Mouse (Mus musculus): ENCODE measurements at regions not wholly inside any gene's neighbourhood (a gene's known extent, or its start where the extent isn't known, plus 50 kb on each side); places are given as distances from the start of the nearest gene placed in this dataset.

DNA sequence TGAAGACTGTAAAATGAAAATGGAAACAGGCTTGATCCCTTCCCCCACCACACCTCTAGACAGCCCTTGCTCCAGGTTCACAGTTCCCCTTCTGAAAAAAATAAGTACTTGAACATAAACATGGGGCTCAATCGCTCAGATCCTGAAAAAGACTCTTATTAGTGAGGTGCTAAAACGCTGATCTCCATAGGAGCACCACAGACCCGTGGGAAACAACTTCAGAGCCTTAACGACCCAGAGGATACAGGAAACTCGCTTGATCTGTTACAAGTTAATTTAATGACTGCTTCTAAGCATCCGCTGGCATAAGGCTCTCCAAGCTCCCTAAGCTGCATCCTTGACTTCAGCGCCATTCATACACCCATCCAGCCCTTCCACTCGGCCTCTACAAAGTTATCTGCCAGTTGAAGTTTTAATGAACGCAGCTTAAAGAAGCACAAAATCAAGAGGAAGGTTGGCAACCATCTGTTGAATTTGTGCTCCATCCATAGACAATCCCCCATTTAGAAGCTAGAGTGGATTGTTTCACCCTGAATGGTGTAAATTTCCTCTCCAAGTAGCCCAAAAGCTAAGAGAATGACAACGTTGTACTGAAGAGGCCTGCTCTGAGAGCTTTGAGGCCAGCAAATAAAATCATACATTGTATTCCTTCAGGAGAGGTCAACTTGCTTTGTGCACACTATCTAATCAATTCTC lies 486.9 kb upstream of the Cited2 start:
- Histone ChIP-seq H3K36me3 (no peaks in the 10 kb centered on the region), H3K4me1 (peaks cover 26% of the 10 kb centered on the region), H3K27me3 (no peaks in the 10 kb centered on the region), H3K9ac (no peak overlapping the region), H3K4me3 (replicated peaks) (no peak overlapping the region), H3K27ac (0 out of 2 replicates have a peak overlapping the region, but pooled peaks have one; percentile 14), H3K4me2 (no peak overlapping the region), H3K9me3 (replicated peaks) (no peaks in the 10 kb centered on the region)
- 26% methylated on average over 10 of the region's 10 CpGs for WGBS
- ATAC-seq (replicated peaks; ENCODE audit: low FRiP score): peak; percentile 23; the same call in 1 of the 2 replicates

DNA sequence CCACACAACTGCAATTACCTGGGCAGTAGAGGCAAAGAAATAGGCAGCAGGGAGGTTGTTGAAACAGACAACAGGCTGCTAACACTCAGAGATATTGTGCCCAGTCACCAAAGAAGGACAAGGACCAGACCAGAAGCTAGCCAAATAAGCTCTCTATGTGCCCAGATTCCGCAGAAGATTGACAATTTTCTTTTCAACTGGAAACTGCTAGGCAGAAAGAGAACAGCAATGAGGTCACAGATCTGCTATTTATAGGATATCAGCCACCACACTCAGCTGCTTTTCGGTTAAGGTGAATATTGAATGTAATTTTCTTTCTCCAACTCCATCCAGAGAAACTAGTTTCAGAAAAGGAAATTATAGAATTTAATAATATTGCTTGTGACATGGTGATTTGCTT lies 486.3 kb upstream of the Cited2 start:
- H3K27ac ChIP-seq: no peak overlapping the region
- H3K9ac ChIP-seq: no peak overlapping the region
- H3K4me3 ChIP-seq (replicated peaks): no peak overlapping the region
- WGBS: 61% methylated on average over 2 of the region's 2 CpGs
- H3K36me3 ChIP-seq: no peaks in the 10 kb centered on the region
- no peaks in the 10 kb centered on the region for H3K27me3 ChIP-seq
- no peak overlapping the region for H3K4me2 ChIP-seq
- no peak for ATAC-seq (replicated peaks; ENCODE audit: low FRiP score)
- H3K9me3 ChIP-seq (replicated peaks): no peaks in the 10 kb centered on the region
- peaks cover 26% of the 10 kb centered on the region for H3K4me1 ChIP-seq

GRCm38 (mm10) chr10:17237463-17237862 lies 485.6 kb upstream of the Cited2 start:
- 22% methylated on average over 11 of the region's 11 CpGs for WGBS
- Histone ChIP-seq H3K4me1 (peaks cover 26% of the 10 kb centered on the region), H3K4me3 (replicated peaks) (no peak overlapping the region), H3K4me2 (peak overlapping the region; percentile 42), H3K36me3 (no peaks in the 10 kb centered on the region), H3K27ac (peak overlapping the region; percentile 23; the same call in 1 of the 2 replicates), H3K9ac (no peak overlapping the region), H3K27me3 (no peaks in the 10 kb centered on the region), H3K9me3 (replicated peaks) (no peaks in the 10 kb centered on the region)
- peak; percentile 70 for ATAC-seq (replicated peaks; ENCODE audit: low FRiP score)

DNA sequence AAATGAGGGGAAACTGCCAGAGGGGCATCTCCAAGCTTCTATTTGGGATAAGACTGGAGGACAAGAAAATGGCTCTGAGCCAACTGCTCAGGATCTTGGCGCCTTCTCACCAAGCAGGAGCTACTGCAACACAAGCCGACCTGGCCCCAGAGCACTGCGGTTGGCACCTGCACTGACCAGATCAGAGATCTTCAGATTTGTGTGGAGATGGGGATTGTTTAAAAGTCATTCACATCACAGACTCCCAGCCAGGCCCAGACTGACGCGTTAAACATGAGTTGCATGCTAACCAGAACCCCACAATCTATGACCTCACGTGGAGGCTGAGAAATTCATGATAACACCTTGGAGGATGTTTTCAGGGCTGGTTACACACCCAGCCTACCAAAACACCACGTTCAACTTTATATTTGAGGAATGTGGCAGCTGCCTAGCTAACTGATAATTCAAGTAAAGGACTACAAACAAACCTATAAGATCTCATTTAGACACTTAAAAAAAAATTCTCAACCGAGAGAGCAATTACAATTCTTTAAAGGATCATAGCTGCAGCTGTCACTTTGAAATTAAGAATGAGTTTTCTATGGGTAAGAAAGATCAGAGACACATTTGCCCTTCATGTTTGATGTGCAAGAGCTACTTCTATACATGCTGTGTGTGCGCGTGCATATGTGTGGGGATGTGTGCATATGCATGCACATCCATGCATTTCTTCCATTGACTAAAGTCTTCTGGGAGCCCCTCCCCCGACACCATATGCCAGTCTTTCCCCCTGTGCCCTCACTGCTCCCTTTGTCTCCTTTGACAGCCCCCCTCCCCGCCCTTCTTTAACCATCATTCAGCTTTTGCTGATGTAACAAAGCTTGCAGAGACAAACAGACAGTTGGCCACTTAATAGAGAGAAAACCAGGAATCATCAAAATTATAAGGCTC lies 484.8 kb upstream of the Cited2 start:
- Histone ChIP-seq H3K27ac (peak overlapping the region; percentile 23; the same call in 1 of the 2 replicates), H3K4me2 (peak overlapping the region; percentile 42; the same call in 1 of the 2 replicates)
- WGBS: 76% methylated on average over 12 of the region's 12 CpGs

GRCm38 (mm10) chr10:17248270-17248669 lies 474.7 kb upstream of the Cited2 start:
- H3K9ac ChIP-seq: no peak overlapping the region
- no peaks in the 10 kb centered on the region for H3K9me3 ChIP-seq (replicated peaks)
- WGBS: 46% methylated on average over 2 of the region's 2 CpGs
- no peak overlapping the region for H3K4me3 ChIP-seq (replicated peaks)
- no peaks in the 10 kb centered on the region for H3K27me3 ChIP-seq
- 0 out of 2 replicates have a peak, but pooled peaks cover 3% of the 10 kb centered on the region for H3K4me1 ChIP-seq
- no peak overlapping the region for H3K27ac ChIP-seq
- H3K36me3 ChIP-seq: no peaks in the 10 kb centered on the region
- ATAC-seq (replicated peaks; ENCODE audit: low FRiP score): no peak
- no peak overlapping the region for H3K4me2 ChIP-seq

More for the DNA sequence above, 484.8 kb upstream of the Cited2 start:
- Histone ChIP-seq H3K9ac (no peak overlapping the region), H3K9me3 (replicated peaks) (no peaks in the 10 kb centered on the region), H3K36me3 (no peaks in the 10 kb centered on the region), H3K4me1 (peaks cover 26% of the 10 kb centered on the region), H3K4me3 (replicated peaks) (no peak overlapping the region), H3K27me3 (no peaks in the 10 kb centered on the region)
- ATAC-seq (replicated peaks; ENCODE audit: low FRiP score): peak; percentile 59; the same call in 1 of the 2 replicates

GRCm38 (mm10) chr10:17253040-17253439 lies 470.0 kb upstream of the Cited2 start:
- no peak overlapping the region for H3K9ac ChIP-seq
- H3K4me1 ChIP-seq: peaks cover 8% of the 10 kb centered on the region
- no peak overlapping the region for H3K27ac ChIP-seq
- H3K9me3 ChIP-seq (replicated peaks): no peaks in the 10 kb centered on the region
- no peaks in the 10 kb centered on the region for H3K36me3 ChIP-seq
- H3K4me2 ChIP-seq: no peak overlapping the region
- WGBS: 73% methylated on average over 4 of the region's 4 CpGs
- no peaks in the 10 kb centered on the region for H3K27me3 ChIP-seq
- no peak for ATAC-seq (replicated peaks; ENCODE audit: low FRiP score)
- H3K4me3 ChIP-seq (replicated peaks): no peak overlapping the region

- H3K4me3 ChIP-seq (replicated peaks): no peak overlapping the region
- H3K4me2 ChIP-seq: no peak overlapping the region
- H3K9me3 ChIP-seq (replicated peaks): no peaks in the 10 kb centered on the region
- no peaks in the 10 kb centered on the region for H3K36me3 ChIP-seq
- WGBS: 51% methylated on average over 4 of the region's 4 CpGs
- H3K9ac ChIP-seq: no peak overlapping the region
- H3K27ac ChIP-seq: peak overlapping the region; percentile 66
- H3K27me3 ChIP-seq: no peaks in the 10 kb centered on the region
- ATAC-seq (replicated peaks; ENCODE audit: low FRiP score): no peak; the same call in 1 of the 2 replicates
- H3K4me1 ChIP-seq: peaks cover 26% of the 10 kb centered on the region
These were observed 462.9 kb upstream of the Cited2 start for GRCm38 (mm10) chr10:17260154-17260553.

GRCm38 (mm10) chr10:17260615-17261014 lies 462.4 kb upstream of the Cited2 start:
- Histone ChIP-seq H3K4me3 (replicated peaks) (no peak overlapping the region), H3K36me3 (no peaks in the 10 kb centered on the region), H3K9me3 (replicated peaks) (no peaks in the 10 kb centered on the region), H3K27me3 (no peaks in the 10 kb centered on the region), H3K4me1 (peaks cover 26% of the 10 kb centered on the region), H3K9ac (no peak overlapping the region), H3K27ac (peak overlapping the region; percentile 66), H3K4me2 (no peak overlapping the region)
- 46% methylated on average over 4 of the region's 4 CpGs for WGBS
- ATAC-seq (replicated peaks; ENCODE audit: low FRiP score): peak; percentile 82

- no peaks in the 10 kb centered on the region for H3K9me3 ChIP-seq (replicated peaks)
- no peak overlapping the region for H3K9ac ChIP-seq
- H3K4me1 ChIP-seq: peaks cover 25% of the 10 kb centered on the region
- peak; percentile 37; the same call in 1 of the 2 replicates for ATAC-seq (replicated peaks; ENCODE audit: low FRiP score)
- H3K4me3 ChIP-seq (replicated peaks): no peak overlapping the region
- H3K27me3 ChIP-seq: no peaks in the 10 kb centered on the region
- no peak overlapping the region for H3K4me2 ChIP-seq
- WGBS: 16% methylated on average over 4 of the region's 4 CpGs
- H3K27ac ChIP-seq: peak overlapping the region; percentile 66
- no peaks in the 10 kb centered on the region for H3K36me3 ChIP-seq
These were observed 461.7 kb upstream of the Cited2 start for GRCm38 (mm10) chr10:17261192-17261824.

DNA sequence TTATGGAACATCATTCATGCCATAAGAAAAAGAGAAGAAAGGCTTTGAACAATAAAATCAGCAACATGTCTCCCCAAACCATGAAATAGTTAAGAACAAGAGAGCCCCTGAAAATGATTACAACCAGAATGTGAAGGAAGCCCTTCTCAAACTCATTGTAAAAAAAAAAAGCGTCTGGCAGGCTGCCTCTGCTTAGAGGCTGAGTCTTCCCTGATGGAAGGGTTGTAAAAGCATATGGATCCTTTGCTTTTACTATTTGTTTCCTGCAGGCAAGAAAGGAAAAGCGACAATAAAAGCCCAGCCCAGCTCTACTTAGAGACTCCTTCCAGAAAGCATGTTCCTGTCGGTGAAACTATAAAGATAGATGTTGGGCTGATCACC lies 461.2 kb upstream of the Cited2 start:
- Histone ChIP-seq H3K4me3 (replicated peaks) (no peak overlapping the region), H3K9me3 (replicated peaks) (no peaks in the 10 kb centered on the region), H3K36me3 (no peaks in the 10 kb centered on the region), H3K27ac (0 out of 2 replicates have a peak overlapping the region, but pooled peaks have one; percentile 66), H3K4me1 (peaks cover 22% of the 10 kb centered on the region), H3K4me2 (no peak overlapping the region), H3K27me3 (no peaks in the 10 kb centered on the region), H3K9ac (no peak overlapping the region)
- no peak for ATAC-seq (replicated peaks; ENCODE audit: low FRiP score)
- 19% methylated on average over 3 of the region's 3 CpGs for WGBS

- no peaks in the 10 kb centered on the region for H3K4me1 ChIP-seq
- H3K27me3 ChIP-seq: no peaks in the 10 kb centered on the region
- no peak overlapping the region for H3K4me2 ChIP-seq
- whole genome bisulfite sequencing: 87% methylated on average over 5 of the region's 5 CpGs
- H3K36me3 ChIP-seq: no peaks in the 10 kb centered on the region
- H3K9ac ChIP-seq: no peak overlapping the region
- no peak overlapping the region for H3K27ac ChIP-seq
- no peaks in the 10 kb centered on the region for H3K9me3 ChIP-seq (replicated peaks)
- no peak overlapping the region for H3K4me3 ChIP-seq (replicated peaks)
- no peak for ATAC-seq (replicated peaks; ENCODE audit: low FRiP score)
These were observed 450.4 kb upstream of the Cited2 start for GRCm38 (mm10) chr10:17272646-17273045.

DNA sequence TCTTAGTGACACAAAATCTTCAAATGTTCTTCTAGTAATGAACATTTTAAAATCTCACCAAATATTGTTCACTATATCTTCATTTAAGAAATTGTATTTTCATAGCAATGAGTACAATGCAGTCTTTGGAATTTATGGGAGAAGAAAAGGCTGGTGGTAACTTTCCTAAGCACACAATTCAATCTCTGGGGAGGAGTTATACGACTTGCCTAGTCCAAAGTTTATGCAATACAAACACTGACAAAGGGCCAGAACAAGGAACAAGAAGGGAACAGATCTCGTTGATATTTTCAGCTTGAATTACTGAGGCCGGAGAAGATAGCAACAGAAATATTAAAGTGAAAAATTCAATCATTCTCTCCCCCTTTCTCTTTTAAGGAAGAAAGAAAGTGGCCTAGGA lies 449.2 kb upstream of the Cited2 start:
- H3K27me3 ChIP-seq: no peaks in the 10 kb centered on the region
- H3K4me2 ChIP-seq: no peak overlapping the region
- no peaks in the 10 kb centered on the region; the same call in 1 of the 2 replicates for H3K9me3 ChIP-seq (replicated peaks)
- no peak overlapping the region for H3K27ac ChIP-seq
- no peaks in the 10 kb centered on the region for H3K4me1 ChIP-seq
- no peak for ATAC-seq (replicated peaks; ENCODE audit: low FRiP score)
- no peak overlapping the region for H3K9ac ChIP-seq
- no peak overlapping the region for H3K4me3 ChIP-seq (replicated peaks)
- 59% methylated on average over 3 of the region's 3 CpGs for WGBS
- H3K36me3 ChIP-seq: no peaks in the 10 kb centered on the region
